Mouse (Mus musculus): ENCODE measurements around the gene Fgf23.

DNA sequence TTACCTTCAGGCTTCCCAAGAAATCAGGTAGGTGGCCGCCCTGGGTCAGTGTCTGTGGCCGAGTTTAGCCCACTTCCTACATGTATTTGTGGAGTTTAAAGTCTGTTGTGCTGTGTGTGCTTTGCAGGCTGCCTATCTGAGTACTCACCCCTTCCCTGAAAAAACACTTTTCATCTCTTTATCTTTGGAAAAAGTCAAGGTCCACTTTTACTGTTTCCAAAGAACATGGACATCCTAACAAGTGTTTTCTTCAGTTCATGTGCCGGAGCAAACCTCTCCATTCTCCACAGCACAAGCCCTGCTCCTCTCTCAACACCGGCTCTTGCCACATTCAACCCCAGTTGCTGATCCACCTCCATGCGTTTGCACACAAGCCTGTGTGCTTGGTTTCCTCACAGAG lies 50.3 kb downstream of the Fgf23 start:
- TF ChIP-seq CTCF (IDR thresholded peaks at IDR 0.05; ENCODE audit: low read depth, low read length) (no peak), GATA1 (IDR thresholded peaks at IDR 0.05; ENCODE audit: borderline replicate concordance, low read length) (no peak)
